Mouse (Mus musculus) right cerebral cortex, postnatal 36 days (tissue): ENCODE results near the gene Cdx2.
A peak's percentile ranks its signal among the peaks of the same experiment; 100 is the strongest.

Experiments used
- DNase-seq, 2 experiments: peaks; one replicate each; pipeline ENCODE4 v3.0.0; 2022; ENCODE audit warnings: low spot score in 2 of 2, mixed read lengths in 1 of 2

Gene Cdx2

DNA sequence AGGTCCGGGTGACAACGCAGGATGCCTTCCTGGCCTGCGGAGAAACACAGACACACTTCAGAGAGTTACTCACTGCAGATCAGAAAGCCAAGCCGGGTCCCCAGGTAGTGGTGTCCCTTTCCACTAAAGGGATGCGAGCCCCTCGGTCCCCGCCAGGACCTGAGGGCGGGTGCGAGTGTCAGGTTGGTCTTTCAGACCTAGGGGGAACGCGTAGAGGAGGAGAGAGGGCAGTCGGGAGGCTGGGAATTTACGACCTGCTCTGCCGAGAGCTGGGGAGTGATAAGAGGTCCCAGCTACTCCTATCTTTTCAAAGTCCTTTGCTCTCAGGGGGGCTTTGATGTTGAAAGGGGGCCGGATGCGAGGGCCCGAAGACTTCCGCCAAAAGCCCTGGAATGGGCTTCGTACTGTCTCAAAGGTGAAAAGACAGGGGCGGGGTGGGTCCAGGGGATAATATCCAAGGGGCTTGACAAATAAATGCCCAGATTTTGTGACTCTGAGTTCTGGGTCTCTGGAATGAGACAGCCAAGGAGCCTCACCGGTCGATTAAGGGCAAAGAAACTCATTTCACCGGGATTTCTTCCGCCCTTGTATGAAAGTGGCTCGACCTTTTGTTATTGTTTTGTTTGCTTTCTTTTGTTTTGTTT, 8.5 kb upstream of the Cdx2 start:
- no peak for DNase-seq

DNA sequence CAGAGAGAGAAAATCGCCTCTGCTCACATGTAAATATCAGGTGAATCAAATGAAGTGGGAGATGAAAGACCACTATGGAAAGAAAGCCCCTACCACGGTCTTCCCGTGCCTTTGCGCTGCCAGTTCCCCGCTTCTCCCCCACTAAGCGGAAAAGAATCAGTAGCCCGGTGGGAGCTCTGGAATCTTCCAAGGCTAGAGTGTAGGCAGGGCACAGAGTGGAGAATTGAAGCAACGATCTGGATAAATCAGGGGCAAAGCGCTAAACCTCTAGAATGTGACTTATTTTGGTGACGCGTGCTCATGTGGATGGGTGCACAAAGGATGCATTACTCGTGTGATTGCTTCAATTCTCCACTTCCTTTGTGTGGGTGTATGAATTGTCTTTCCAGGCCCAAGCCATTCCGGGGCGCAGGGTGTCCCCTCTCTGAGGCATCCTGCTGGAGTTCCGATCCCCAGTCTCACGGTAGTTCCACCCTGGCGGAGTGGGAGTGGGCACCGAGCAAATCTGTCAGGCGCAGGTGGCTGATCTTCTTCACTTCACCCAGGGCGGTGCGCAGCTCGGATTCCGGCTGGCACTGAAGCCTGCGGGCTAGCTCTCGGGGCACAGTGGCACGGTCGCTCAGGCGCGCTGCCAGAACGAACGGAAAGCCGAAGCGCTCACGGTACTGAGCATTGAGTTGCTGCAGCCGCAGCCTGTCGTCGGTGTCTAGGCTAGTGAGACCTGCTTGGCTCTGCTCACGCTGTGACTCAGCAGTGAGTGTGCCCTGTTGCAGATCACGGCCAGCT, 7.8 kb upstream of the Cdx2 start:
- DNase-seq: no peak

DNA sequence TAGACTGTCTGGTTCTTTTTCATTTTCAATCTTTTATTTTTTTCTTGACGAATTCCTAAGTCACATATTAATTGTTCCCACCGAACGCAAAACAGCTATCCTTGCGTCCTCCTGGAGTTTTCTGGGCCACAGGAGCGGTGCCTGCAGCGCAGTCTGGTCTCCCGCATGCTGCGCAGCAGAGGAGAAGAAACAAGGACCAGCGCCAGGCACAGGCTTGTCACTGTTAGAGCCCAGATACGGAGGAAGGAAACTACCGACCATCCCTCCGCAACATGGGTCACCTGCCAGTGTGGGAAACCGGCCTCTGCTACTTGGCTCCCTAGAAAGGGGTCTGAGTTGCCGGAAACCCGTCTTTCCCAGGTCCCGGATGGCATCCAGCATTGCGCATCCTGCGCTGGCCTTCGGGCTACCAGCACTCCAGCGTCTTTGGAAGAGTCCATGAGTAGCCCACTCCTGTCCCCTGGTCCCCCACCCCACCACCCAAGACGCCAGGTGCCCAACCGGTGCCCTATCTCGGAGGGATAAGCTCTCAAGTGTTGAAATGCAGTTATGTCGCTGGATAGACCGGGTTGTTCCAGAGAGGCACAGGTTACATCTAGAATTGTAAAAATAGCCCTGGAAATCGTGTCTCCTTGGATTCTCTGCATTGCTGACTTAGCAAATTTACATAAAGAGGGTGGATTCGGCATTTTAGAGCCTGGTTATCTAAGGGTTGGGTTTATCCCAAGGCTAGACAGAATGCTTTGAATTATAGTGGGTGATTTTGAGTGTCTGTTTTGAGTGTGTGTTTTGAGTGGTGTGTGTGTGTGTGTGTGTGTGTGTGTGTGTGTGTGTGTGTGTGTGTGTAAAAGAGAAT, 6.0 kb upstream of the Cdx2 start:
- DNase-seq: no peak

DNA sequence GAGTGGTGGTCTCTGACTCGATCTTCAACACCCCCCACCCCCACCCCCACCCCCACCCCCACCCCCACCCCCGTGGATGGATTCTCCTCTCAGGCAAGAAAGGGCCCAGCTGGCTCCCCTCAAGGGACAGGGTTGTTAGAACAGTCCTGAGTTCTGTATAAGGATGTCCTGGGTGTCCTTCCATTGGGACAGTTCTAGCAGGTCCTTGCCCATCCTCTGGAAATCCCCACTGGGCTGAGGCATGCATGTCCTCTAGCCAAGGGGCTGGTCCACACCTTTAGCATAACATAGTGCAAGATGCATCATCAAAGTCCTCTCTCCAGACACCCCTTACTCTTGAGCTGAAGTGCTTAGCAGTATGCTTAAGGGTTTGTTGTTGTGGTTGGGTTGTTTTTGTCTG, 2.7 kb upstream of the Cdx2 start:
- DNase-seq: no peak

DNA sequence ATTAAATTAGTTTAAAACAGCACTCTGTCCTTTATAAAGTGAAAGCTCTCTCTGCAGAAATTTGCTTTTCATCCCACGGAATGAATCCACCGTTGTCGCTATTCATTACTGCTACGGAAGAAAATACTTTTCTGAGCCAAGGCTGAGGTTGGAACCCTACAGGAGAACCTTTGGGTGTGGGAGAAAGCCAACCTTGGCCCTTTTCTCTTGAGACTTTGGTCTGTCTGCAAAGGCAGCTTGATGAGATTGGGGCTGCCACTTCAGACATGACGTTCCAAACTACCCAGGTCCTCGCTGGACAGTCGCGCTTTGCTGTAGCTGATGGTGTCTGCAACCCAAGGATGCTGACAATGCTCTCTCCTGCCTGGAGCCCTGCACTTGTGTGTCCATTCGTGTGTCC, 1.4 kb upstream of the Cdx2 start:
- no peak for DNase-seq

DNA sequence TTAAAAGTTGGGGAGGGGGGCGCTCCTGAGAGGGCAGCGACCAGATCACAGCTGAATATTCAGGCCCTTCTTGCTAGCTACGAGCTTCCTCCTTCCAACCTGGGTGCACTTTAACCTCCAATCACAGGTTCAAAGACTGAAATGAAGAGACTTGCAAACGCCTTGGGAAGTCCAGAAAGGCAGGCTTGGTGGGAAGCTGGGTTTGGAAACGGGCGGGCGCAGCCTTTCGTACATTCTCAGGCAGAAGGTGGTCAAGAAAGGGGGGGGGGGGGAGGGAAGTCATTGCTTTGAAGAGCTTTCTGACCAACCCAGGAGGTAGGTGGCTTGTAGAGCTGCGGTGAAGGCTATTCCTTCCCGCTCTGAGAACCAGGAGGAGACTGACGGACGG, 322 bp upstream of the Cdx2 start:
- DNase-seq: no peak

DNA sequence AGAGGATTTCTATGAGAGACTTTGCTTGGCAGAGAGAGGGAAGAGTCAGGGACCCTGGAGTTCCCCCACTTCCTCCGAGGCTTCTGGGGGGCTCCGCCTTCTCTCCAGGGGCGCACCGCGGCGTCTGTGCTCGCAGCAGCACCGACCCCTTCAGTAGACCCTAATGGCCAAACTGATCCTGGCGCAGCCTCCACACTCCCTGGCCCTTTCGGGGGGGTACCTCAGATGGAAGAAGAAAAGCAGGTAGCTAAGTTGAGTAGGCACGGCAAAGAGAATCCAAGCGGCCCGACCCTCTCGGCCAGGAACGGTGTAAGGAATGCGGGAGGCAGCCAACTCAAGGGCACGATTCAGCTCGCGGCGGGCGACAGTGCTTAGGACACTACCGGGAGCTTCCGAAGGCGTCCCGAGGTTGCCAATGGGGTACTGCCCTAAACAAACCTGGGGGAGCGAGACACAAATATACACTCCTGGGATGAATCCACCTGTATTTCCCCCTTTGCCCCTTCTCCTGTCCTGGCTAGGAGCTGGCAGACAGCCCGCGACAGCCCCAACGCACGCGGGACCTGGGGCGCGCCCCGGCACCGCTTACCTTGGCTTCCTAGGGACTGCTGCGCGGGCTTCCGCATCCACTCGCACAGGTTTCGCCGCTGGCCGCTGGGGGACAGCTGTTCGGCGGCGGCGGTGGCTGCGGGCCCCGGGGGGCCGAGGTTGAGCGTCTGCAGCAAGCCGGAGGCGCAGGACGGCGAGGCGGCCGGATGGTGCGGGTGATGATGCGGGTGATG, 1.0 kb downstream of the Cdx2 start:
- DNase-seq: no peak

DNA sequence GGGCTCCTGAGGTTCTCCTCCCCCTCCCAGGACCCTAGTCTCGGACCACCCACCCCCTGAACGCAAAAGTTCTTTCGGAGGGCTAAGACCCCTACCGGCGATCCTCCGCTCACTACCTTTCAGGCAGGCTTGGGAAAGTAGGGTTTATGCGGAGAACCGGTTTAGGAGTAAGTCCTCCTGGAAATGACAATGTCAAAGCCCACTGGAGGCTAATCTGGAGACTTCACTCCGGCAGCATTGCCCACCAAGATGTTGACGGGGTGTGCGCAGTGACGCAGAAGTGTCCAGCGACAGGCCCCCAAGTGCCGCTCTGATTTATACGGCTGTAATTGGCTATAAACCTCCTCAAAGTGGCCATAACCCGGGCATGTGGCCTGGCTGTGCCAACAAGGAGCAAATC, 1.9 kb downstream of the Cdx2 start:
- no peak for DNase-seq

DNA sequence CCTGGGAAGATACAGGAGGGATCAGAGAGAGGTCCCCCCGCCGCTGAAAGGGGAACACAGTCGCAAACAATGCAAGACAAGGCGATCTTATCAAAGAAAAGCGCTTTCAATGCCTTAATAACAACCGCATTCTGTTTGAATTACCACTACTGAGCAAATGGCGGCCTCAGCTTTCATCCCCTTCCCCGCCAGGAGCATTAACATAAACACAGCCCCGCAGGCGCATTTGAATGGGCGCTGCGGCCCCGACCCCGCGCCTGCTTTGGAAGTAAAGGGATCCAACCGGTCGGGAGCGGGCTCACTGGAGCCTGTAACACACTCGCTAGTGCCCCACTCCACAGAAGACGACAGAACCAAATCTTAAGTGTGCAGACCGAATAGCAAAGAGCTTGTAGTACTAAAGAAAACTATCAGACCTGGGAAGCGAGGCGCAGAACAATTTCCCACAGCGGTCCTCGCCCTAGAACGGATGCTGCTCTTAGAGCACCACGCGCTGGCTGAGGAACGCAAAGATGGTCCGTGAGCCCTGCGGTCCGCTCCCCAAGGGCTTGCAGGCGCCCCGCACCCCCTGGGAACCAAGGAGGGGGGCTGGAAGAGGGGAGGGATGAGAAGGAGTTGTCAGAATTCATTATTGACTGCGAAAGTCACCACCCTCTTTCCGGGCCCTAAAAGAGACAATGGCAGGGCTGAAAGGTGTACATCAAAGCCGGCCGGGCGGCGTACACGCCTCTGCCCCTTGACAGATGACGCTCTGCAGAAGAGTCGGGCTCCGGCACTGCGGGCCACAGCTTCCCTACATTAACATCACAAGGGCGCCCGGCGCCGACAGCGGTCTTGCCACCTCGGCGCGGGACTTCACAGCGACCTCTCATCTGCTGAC, 2.6 kb downstream of the Cdx2 start:
- no peak for DNase-seq

DNA sequence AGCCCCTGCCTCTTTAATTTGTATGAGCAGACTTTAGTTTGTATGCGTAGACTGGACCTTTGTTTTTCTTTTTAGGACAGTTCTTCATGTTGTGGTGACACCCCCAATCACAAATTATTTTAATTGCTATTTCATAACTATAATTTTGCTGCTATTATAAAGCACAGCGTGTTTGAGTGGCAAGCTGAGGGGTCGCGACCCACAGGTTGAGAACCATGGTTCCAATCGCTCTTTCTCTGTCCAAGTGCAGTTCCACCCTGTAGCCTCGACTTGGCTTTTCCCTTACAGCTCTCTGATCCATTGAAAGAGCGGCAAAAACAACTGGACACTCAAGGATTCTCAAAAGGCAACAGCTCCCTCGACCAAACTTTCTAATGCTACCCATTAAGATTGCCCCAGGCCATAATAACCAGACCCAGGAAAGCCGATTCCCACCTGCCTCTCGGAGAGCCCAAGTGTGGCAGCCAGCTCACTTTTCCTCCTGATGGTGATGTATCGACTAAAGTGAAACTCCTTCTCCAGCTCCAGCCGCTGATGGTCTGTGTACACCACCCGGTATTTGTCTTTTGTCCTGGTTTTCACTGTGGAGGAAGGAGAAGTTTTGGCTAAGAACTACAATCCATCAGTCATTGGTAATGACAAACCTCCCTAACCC, 4.2 kb downstream of the Cdx2 start:
- no peak for DNase-seq

DNA sequence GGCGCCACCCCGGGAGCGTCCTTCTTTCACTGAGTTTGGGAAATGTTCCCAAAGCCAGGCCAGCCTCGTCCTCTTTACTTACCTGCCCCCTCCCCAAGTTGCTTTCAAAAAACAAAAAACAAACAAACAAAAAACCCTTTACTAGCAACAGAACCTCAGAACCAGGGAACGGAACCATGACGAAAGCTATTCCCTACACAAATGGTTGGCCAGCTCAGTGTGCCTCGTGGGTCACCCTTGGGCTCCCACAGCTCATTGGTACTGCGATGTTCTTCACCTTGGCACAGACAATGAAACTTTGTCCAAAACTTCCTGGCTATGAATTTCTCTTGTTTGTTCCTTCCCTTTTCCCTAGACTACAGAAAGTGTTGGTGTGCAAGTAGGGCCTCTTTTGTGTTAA, 4.9 kb downstream of the Cdx2 start:
- DNase-seq: no peak

DNA sequence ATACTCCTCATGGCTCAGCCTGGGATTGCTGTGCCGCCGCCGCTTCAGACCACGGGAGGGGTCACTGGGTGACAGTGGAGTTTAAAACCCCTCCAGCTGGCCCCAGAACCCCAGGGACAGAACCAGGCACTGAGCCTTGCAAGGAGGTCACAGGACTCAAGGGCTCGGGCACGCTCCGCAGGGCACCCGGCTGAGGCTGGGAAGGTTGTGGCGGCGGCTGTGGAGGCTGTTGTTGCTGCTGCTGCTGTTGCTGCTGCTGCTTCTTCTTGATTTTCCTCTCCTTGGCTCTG, 5.3 kb downstream of the Cdx2 start:
- DNase-seq: no peak

DNA sequence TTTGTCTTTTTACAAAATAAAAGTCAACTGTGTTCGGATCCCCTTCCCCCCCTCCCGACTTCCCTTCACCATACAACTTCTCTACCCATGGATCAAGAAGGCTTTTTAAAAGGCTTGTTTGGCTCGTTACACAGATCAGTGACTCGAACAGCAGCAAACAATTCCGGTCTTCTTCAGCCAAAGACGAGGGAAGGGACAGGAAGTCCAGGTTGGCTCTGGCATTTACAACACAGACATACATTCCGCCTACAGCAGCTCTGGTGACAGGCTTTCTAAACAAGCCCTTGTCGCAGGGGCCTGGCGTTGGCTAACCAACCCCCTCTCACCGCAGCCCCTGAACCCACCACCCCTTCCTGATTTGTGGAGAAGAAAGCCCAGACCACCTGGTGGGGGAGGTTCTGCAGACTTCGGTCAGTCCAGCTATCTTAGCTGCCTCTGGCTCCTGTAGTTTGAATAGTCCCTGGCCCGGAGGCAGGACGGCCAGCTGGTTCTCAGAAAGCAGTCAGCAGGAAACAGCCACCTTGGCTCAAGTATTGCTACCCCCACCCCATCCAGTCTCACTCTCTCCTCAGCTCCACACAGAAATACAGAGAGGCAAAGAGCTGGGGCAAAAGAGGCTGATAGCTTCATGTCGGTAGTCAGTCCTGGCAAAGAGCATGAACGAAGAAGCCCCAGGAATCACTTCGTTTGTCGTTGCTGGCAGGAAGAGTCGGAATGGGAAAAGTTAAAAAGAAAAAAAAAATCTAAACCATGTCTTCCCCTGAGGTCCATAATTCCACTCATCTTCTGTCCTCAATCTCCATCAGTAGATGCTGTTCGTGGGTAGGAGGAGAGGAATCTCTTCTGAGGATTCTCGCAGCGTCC, 5.9 kb downstream of the Cdx2 start:
- DNase-seq: no peak

DNA sequence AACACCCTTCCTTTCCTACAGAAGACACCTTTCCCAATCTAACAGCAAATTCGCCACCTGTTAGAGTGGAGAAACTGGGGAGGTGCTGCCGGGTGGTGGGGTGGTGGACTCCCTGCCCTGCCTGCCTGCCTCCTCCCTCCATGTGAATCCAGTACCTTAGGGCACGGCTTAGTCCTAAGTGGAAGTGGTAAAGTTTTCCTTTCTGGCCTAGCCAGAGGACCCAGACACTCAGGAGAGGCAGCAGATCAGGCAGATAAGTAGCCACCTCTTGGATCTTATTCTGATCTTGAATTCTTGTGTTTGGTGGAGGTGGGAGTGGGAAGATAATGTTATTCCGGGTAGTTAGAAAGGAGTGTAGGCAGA, 7.1 kb downstream of the Cdx2 start:
- DNase-seq: no peak

DNA sequence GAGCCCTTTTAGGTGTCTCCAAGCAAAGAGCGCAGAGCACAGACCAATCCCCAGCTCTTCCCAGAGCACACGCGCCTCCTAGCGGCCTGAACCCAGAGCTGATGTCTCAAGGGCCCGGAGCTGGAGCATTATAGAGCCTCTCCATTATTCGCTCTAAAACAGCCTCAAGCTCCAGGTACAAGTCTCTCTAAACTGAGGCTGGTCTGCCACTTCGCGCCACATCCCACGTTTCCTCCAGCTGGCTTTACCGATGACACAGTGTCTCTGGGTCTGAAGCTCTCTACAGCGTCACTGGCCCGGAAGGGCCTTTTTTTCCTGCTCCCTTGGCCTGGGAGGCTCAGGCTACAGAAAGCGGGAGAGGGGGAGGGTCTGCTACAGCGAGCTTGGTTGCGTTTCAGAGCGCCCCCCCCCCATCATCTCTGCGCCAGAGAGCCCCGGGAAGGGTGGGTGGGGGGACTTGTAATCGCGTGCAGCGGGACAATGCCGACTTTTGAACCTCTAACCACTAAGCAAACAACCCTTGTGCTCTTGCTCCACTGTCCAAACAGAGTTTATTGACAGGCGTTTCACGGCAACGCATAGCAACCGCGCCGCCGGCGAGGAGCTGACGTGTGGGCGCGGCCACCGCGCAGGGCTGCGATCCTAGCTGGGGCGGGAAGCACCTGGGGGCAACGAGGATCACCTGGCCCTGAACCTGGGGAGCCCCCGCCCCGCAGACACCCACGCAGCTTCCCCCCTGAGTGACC, 7.6 kb downstream of the Cdx2 start:
- DNase-seq: no peak

DNA sequence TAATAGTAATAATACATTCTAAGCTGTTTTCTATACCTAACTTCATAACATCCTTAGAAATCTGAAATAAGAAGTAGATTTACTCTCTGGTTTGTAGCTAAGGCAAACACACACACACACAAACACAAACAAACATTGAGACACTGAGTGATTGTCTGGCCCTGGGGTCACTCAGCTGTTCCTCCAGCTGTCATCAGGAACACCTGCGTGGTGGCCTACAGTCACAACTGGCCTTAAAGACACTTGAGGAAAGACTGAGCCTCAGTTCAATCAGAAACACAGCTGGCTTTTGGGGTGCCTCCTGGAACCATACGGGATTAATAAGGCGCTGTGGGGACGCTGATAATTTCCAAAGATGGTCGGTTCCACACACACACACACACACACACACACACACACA, 9.8 kb downstream of the Cdx2 start:
- no peak for DNase-seq

DNA sequence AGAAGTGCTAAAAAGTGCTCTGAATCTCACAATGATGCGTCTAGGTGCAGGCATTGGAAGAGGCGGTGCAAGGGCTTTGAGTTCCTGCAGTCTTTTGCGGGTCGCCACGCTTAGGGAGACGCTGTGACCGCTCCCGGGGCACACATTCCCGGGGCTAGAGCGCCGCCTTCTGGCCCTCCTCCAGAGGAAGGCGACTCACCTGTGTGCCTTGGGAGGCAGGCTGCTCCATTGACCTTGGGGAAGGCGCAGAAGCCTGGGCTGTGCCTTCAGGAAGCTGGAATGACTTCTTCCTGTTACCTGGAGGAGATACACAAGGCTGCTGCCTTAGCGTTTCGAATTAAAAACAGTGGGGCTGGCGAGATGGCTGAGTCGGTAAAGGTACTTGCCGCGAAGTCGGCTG, 12.9 kb downstream of the Cdx2 start:
- no peak for DNase-seq

DNA sequence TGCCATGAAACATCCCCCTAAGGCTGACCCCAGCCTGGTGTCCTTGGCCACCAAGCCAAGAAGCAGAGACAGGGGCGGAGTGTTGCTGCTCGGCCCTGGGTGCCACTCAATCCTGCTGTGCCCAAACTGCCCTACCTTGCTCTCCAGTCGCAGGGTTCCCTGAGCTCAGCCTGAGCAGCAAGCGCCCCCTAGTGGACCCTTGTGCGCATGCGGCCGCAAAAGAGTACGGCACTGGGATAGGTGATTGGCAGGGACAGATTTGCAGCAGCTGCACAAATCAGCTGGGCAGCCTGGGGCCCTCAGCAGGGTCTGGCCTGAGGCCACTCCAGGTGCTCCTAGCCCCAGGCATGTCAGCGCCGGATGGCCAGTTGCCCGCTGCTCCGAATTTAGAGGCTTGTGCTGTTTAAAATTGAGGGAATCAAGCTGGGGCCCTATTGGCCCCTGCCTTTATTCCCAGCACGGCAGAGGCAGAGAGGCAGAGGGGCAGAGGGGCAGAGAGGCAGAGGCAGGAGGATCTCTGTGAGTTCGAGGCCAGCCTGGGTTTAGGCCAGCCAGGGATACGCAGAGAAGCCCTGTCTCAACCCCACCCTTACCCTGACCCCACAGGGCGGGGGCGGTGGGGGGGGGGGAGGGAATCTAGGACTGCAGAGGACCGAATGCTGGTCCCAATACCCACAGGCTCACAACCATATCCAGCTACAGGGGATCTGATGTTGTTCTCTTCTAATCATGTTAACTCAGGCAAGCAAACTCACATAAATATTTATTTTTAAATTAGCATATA, 13.8 kb downstream of the Cdx2 start:
- peak in 1 of 2 experiments; percentile 10 for DNase-seq
